Mouse (Mus musculus): ENCODE measurements around the gene Haus3. TPM values are rescaled to one million over a fixed set of nuclear protein-coding genes. Genes with fewer than 3 reads are reported as not detected.

Haus3 gene
- polyA plus RNA-seq, 1 experiment from 2014 or later, result 22.1 TPM

GRCm38 (mm10) chr5:34119121-34119856, 50.0 kb downstream of the Haus3 start:
- WGBS (ENCODE audit: insufficient replicate concordance), result 46% methylated on average over 3 of the region's 3 CpGs
- Histone ChIP-seq H3K27ac (replicated peaks) (no peak overlapping the region), H3K27me3 (no peaks in the 10 kb centered on the region), H3K9ac (no peak overlapping the region), H3K4me3 (replicated peaks) (no peak overlapping the region), H3K9me3 (replicated peaks) (no peaks in the 10 kb centered on the region), H3K36me3 (replicated peaks) (no peaks in the 10 kb centered on the region), H3K4me1 (replicated peaks) (no peaks in the 10 kb centered on the region), H3K4me2 (no peak overlapping the region)
- no peak for ATAC-seq (ENCODE audit: insufficient read depth)

- Histone ChIP-seq H3K27me3 (no peaks in the 10 kb centered on the region), H3K4me2 (no peak overlapping the region)
Observed at GRCm38 (mm10) chr5:34105681-34106080, 63.6 kb downstream of the Haus3 start.

More at GRCm38 (mm10) chr5:34105681-34106080, 63.6 kb downstream of the Haus3 start:
- H3K27ac ChIP-seq (replicated peaks), result no peak overlapping the region
- H3K9ac ChIP-seq, result no peak overlapping the region
- H3K36me3 ChIP-seq (replicated peaks), result no peaks in the 10 kb centered on the region
- 49% methylated on average over 1 of the region's 1 CpGs for WGBS (ENCODE audit: insufficient replicate concordance)
- no peak for ATAC-seq (ENCODE audit: insufficient read depth)
- no peaks in the 10 kb centered on the region for H3K9me3 ChIP-seq (replicated peaks)
- no peak overlapping the region for H3K4me3 ChIP-seq (replicated peaks)
- no peaks in the 10 kb centered on the region for H3K4me1 ChIP-seq (replicated peaks)

Other genes with a start within 250 kb of the Haus3 start
- gene Nelfa, start 233.1 kb downstream of the Haus3 start, polyA plus RNA-seq (2015; fragmentation: Nextera tagmentation; extraction: Ambion mirVana), result 24.7 and 26.1 TPM in 2 replicates
- gene Gm1673, start 186.1 kb downstream of the Haus3 start, polyA plus RNA-seq (2015; fragmentation: Nextera tagmentation; extraction: Ambion mirVana), result 3.4 and 4.5 TPM in 2 replicates
- 0.09 and 0.20 TPM in 2 replicates for gene Nat8l, start 173.5 kb downstream of the Haus3 start, polyA plus RNA-seq (2015; fragmentation: Nextera tagmentation; extraction: Ambion mirVana)
- 0.40 and 0.41 TPM in 2 replicates for gene Poln, start 79 bp downstream of the Haus3 start, polyA plus RNA-seq (2015; fragmentation: Nextera tagmentation; extraction: Ambion mirVana)
- gene Mxd4, start 18.2 kb upstream of the Haus3 start, polyA plus RNA-seq (2015; fragmentation: Nextera tagmentation; extraction: Ambion mirVana), result 5.7 and 6.3 TPM in 2 replicates
- 0.07 TPM in 1 of 2 replicates, not detected in the other for gene Zfyve28, start 118.9 kb upstream of the Haus3 start, polyA plus RNA-seq (2015; fragmentation: Nextera tagmentation; extraction: Ambion mirVana)
- not detected in 2 replicates for gene Cfap99, start 119.1 kb upstream of the Haus3 start, polyA plus RNA-seq (2015; fragmentation: Nextera tagmentation; extraction: Ambion mirVana)
- 69.8 and 71.7 TPM in 2 replicates for gene Rnf4, start 166.8 kb upstream of the Haus3 start, polyA plus RNA-seq (2015; fragmentation: Nextera tagmentation; extraction: Ambion mirVana)
- gene Fam193a, start 200.4 kb upstream of the Haus3 start, polyA plus RNA-seq (2015; fragmentation: Nextera tagmentation; extraction: Ambion mirVana), result 3.2 and 4.3 TPM in 2 replicates